Mouse (Mus musculus) telencephalon, adult 2 months (tissue): ENCODE measurements at regions not wholly inside any gene's neighbourhood (a gene's known extent, or its start where the extent isn't known, plus 50 kb on each side); places are given as distances from the start of the nearest gene placed in this dataset.

Source experiments
- DNase-seq: peaks from one replicate; pipeline ENCODE4 v3.0.0-alpha.2; 2011; ENCODE audit warnings: low read depth, low spot score

DNA sequence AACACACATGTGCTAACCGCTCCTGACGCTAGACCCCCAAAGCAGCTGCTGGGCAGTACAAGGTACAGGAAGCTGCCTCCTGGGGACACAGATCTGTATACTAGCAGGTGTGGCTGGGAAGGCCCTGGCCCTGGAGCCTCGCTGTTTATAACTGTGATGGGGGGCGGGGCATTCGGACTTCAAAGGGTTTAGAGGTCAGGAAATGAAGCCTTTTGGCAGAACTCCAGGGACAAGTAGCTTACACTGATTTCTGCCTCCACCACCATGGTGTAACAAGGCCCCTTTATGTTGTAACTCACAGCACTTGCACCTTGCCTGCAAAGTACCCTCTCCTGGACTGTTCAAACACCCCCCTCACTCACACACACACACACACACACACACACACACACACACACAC is 215.5 kb upstream of the Rreb1 start:
- DNase-seq: no peak

DNA sequence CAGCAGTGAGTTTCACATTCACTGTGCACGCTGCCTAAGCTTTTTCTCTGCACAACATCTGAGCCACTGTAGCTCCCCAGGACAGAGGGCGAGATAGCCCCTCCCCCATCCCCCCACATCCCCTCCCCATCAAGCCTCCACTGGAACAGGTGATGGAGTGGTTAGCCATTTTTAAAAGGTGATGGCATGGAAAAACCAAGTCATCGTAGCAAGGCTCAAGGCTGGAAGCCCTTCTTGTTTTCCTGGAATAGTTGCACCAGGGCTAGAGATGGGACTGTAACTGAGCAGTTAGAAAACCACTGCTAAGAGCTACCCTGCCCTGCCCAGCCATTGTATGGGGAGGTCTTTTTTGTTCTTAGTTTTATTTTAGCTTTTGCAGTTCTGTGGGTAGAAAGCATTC is 209.1 kb upstream of the Rreb1 start:
- DNase-seq: no peak

DNA sequence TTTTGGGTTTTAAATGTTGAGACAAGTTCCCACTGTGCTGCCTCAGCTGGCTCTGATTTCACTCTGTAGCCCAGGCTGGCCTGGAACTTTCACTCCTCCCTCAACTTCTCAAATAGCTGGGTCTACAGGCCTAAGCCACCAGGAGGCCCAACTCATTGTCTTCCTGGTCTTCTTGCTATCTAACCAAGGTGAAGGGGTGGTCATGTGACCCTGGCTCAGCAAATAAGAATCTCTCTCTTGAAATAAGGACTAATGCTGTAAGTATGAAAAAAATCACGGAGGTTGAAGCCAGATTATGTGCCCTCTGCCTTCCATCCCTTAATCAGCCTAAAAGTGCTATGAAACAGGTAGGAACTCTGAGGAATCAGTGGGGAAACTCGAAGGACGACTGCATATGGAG is 208.7 kb upstream of the Rreb1 start:
- DNase-seq: no peak

DNA sequence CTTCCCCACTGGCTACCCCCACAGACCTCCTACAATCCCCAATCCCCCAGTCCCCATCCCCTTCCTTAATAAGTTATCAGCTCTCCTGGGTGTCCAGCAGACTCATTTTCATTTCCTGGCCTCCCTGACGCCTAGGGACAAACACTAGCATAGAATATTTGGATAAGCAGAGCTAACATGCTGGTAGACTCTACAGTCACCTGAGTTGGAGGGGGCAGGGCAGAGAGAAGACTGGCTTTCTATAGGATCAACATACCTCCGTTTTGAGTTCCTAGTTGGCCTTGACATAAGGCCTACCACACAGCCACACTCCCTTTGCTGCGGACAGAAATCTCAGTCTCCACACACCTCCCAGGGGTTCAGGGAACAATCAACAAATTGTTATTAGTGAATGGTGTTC is 205.2 kb upstream of the Rreb1 start:
- no peak for DNase-seq

DNA sequence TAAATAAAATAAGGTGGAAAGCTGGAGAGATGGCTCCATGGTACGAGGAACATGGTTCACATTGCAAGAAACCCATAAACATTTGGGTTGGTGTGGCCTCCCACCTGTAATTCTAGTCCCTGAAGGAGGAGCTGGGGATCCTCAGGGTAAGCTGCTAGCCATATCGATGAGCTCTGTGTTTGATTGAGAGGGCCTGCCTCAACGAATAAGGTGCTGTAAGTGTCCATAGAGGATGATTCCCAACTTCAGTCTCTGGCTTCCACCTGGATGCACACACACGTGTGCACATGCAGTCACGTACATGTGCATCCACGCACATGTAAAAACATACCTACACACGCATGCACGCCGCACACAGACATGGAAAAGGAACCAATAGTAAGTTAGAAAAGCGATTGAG is 199.0 kb upstream of the Rreb1 start:
- no peak for DNase-seq

DNA sequence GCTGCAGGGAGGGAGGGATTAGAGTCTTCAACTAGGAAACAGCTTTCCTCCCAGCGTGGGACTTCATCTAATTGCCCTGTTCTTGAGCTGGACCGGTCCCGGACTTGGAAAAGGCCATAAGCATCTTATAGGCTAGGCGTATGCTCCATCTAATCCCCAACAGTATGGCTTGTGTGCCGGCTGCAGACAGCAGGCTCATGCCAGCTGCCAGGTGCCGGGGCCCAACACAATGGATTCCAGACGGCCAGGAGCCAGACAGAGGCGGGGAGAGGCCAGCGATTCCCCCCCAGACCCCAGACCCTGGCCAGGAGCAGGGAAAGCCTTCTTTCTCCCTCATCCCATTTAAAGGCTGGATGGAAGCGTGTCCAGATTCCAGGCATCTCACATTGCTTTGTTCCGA is 198.4 kb upstream of the Rreb1 start:
- no peak for DNase-seq

DNA sequence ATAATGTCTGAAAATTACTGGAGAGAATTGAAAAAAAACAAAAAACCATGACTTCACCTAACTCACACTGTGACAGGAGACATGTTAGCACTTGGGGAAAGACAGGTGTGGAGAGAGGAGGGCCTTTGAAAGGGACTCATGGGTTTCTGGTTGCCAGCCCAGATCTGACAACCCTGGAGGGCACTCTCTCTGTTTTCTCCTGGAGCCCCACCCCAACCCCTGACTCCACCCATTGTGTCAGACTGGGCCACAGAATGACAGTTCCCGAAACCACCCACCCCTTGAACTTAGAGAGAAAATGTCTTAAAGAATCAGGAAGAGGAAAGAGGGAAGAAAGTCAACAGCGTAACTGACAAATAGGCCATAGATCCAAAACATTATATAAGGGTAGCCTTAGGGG is 197.4 kb upstream of the Rreb1 start:
- no peak for DNase-seq

DNA sequence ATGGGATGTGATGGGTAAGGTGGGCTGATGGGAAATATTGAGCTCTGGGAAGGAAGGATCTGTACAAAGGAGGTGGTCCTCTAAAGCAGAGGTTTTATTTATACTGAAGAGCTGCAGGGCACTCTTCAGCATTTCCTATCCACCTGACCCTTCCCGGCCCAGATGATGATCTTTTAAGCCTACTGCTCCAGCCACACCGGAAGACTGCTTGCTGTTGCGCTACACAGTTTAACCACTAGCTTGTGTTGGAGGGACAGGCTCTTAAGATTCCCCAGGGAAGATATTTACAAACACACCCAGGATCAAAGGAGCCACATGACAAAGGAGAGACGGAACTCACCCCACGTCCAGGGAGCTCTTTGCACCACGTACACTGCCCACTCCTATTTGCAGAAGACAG is 196.8 kb upstream of the Rreb1 start:
- DNase-seq: no peak

DNA sequence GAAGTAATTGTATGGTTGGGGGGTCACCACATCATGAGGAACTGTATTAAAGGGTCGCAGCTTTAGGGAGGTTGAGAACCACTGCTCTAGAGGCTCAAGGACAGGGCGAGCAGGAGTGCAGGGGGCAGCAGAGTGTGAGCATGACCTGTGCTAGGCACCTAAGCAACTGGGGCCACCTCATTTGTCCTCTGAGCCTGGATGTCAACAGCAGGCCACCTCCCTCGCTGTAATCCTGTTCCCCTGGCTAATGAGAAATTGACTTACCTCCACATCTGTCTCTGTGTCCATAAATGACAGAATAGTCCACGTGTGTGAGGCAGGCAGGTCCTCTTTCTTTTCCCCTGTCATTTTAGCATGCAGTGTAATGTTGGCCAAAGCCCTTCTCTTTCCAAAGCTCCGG is 192.7 kb upstream of the Rreb1 start:
- no peak for DNase-seq

DNA sequence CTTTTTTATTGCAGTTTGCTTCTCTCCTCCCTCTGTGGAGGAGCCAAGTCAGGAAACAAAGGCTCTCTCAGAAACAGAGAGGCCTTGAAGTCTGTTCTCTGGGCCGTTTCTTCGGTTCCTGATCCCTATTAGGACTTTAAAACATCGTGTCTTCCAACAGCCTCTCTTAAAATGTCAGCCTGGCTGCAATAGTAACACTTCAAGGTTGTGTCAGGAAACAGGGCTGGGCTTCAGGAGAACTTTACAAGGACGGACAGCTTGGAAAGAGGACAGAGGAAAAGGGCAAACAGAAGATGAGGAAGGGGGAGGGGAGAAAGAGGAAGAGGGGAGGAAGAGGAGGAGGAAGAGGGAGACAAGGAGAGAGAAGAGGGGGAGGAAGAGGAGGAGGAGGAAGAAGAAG is 191.7 kb upstream of the Rreb1 start:
- DNase-seq: no peak

DNA sequence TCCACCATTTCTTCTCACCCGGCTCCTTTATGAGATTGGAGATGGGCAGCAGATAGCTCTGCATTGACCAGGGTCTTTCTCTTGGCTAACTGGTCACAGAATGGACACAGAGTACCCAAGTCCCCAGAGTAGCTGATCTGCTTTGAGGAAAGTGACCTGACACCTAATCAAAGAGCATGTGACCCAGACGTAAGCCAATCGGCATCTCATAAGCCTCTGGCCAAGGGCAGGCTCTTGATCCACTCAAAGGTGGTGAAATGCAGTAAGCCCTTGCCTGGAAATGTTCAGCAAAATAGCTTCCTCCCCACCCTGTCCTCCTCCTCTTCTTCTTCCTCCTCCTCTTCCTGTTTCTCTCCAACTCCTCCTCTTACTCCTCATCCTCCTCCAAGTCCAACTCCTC is 190.3 kb upstream of the Rreb1 start:
- no peak for DNase-seq

DNA sequence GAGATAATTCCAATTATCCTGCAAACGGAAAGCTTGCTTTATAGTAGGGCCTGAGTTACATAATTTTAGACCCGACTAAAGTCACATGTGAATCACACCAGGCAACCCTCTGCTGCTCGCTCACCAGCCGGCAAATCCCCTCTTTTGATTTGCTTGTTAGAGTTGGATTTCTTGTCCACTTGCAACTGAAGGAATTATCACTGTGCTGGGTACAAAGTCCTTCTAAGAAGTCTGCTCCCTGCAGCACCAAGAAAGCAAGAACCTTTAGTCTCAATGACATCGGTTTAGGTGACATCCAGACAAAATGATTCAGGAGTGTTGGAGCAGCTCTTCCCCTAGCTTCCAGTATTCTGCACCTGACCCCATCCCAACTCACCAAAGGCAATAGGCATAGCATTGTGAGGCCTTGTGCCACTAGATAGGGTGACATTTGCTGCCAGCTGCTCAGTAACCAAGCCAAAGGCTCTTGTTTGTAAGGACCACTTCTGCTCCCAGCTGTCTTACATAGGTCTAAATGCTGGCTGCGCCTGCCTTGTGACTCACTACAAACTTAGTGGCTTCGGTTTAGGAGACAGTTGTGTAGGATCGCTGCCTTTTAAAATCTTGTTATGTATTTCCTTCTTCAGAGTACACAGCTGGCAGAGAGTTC is 189.5 kb upstream of the Rreb1 start:
- no peak for DNase-seq

DNA sequence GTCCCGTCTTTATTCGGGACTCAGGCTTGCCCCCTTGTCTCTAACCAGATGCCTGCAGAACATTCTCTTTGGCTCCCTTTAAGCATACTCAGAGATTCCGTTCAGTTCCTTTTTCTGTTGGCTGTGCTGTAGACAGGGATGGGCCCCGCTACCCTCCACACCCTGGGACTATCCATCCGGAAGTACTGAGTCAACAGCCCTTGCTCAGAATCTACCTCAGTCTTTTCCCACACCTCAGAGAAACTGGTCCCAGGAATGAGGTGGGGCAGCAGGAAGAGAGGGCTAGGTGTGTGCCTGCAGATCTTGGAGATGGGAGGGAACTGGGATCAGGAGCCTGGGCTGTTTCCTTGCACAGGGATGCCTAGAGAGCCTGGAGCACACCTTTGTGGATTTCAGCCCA is 186.1 kb upstream of the Rreb1 start:
- no peak for DNase-seq

DNA sequence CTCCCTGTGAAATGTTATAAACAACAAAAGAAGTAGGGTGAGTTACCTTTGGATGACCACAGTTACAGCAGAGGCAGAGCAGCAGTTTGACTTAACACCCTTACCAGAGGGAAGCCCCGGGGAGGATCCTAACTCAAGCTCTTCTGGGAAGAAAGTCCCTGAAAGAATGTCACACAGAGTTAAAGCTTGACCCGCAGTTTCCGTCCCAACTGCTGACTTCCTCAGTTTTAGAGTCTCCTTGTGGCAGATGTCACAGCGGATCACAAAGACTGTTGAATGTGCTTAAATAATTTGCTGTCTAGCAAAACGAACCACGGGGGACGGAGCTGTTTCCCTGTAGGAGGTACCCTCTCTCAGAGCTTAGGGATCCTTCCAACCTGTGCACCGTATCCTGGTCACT is 183.0 kb upstream of the Rreb1 start:
- peak; percentile 19 for DNase-seq

DNA sequence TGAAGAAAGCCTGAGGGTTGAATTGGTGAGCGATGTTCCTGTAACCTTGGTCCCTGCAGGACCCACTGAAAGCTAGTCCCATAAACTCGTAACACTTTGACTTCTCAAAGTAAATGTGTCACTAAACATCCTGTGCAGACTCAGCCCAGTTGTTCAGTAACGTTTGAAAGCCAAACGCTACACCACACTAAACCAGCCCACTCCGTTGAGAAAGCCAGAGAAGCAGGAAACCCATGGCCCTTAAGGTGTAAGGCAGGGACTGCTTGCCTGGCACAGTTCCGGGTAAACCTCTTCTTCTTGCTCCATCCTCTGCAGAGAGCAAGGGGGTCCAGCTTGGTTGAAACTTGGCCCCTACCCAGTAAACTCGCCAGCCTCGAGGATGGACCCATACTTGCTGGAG is 180.6 kb upstream of the Rreb1 start:
- DNase-seq: no peak

DNA sequence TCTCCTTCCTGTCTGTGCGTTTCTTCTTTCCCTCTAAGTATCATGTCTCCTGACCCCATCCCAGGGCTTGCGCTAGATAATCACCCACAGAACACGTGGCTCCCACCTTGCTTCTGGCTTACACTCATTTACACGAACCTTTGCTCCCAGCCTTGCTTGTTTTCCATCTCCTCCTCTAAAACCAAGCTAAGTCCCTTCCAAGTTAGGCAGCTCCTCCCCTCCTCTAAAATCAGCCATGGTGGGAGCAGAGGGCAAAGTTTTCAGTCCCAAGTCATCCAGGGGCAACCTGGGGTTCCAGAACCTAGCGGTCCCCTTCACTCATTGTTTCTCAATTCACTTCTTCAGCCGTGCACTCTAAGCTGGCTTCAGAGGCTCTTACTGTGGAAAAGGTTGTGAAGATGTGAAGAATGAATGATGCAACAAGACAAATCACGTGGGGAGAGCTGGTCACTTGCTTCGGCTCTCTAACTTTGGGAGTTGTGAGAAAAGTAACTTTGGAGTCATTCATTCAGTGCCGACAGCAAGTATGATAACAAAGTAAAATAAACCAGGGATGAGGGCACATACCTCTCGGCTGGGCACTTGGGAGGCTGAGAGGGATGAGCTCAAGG is 179.9 kb upstream of the Rreb1 start:
- DNase-seq: no peak

DNA sequence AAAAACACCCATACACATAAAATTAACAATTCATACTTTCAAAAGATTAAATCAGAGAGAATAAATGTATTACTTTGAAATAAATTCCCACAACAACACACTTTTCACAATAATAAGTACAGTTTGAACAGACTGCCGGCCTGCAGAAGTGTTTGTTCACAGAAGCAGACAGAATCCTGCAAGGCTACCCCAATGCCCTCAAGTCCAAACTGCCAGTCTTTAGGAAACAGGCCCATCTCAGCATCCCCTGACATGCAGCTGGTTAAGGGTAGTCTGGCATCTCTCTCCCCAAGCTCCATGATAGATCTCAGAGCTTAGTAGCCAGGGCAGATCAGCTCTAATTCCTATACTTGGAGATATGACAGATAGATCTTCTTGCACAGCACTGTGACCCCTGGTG is 178.5 kb upstream of the Rreb1 start:
- DNase-seq: no peak

DNA sequence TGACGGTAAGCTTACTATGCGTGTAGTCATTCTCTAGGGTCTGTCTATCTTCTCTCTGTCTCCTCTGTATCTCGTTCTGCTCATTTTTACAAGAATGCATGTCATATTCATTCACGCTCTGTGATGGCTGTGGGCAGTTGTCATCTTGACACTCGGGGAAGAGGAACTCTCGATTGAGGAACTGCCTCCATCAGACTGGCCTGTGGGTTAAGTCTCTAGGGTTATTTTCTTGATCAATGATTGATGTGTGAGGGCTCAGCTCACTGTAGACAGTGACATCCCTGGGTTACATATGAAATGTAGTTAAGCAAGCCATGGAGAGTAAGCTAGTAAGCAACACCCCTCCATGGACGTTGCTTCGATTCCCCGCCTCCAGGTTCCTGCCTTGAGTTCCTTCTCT is 178.0 kb upstream of the Rreb1 start:
- no peak for DNase-seq

DNA sequence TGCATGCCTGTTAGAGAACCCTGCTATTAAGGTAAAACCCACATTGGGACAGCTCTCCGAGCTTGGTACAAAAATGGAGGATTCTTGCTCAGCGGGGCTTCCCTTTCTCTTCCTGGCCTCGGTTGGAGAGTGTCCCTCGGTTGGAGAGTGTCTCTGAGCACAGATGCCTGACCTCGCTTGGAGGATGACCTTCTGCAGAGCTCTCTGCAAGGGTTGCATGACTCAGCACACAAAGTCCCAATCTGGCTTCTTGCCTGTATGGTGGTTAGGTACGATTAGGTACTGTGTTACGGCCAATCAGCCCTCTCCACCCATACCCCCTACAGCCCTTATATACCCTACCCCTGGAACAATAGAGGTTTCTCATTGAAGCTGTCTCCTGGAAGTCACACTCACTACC is 177.1 kb upstream of the Rreb1 start:
- DNase-seq: no peak

DNA sequence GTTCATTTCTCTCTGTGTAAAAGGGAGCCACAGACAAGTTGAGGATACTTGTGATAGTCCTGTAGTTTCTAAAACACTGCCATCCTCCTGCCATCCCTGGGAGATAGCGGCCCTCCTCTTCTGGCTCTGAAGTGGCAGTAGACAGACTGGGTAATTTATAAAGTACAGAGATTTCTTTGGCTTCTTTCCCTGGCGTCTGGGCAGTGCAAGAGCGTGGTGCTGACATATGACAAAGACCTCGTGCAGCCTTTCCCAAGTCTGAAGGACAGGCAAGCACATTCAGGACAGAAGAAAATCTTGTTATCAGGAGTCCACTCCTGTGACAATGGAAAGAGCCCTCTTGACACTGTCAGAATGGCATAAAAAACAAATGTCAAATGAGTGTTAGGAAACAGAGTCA is 175.9 kb upstream of the Rreb1 start:
- DNase-seq: no peak

DNA sequence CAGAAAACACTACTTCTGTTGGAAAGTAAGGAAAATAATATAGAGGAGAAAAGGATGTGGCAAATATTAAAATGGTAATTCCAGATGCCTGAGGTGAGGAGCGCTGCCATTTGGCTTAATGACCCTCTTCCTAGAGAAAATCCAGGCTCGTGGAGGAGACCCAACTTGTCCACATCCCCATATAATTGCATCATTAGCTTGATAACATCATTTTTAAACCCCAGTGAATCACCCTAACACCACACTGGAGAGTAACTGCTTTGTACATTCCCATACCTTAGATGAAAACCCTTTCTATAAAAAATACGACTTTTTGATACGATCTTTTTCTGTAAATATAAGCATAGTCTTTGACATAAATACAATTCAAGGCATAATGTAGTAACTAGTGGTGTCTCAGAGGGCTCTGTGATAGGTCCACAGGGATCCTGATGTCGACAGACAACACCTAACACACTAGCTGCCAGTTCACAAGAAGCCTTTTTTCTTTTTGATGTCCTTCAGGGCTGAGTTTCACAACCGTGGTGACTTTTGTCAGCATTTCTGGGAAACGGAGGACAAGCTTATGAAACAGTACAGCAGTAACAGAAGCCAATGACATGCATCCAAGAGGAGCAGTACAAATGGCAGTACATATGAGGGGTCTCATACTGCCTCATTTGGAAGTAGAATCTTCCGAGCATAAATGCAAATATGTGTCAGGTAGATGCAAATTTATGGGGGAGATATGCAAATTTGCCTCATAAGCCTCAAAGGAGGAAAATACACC is 174.8 kb upstream of the Rreb1 start:
- DNase-seq: no peak

DNA sequence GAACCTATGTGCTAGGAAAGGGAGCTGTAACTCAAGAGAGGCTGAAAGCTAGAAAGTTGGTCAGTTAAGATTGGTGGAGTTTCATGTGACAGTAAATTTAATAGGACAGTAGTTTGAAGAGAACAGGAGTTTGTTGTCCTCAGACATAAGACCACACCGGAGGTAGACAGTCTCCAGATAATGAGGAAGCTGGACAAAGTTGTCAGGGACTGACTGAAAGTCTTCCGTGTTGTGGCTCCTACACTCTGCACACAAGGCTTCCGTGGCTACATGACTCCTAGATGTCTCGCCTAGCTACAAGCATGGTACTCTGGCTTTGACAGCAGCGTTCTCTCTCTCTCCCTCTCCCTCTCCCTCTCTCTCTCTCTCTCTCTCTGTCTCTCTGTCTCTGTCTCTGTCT is 171.9 kb upstream of the Rreb1 start:
- no peak for DNase-seq

DNA sequence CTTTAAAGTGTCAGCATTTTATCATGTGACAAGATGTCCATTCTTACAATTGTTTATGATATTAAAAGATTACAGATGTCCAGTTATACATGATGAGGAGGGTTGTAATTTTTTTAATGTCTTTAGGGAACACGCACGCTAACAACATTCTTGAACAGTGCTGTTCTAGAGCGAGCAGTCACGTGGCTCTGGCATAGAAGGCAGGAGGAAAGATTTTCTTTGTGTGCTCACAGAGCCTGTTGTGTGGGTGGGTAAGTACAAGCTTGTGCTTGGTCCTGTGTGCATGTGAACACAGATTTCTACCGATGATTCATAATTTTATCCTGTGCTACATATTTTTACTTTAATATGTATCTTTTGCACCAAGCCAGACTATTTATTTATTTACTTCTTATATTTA is 169.1 kb upstream of the Rreb1 start:
- peak; percentile 58 for DNase-seq
